Mouse (Mus musculus): ENCODE measurements around the gene Shisa5. TPM values are rescaled to one million over a fixed set of nuclear protein-coding genes. Genes with fewer than 3 reads are reported as not detected.

Shisa5 gene
- polyA plus RNA-seq, 1 experiment from 2014 or later = 68.4 TPM

- peaks cover 45% of the 10 kb centered on the region for H3K4me1 ChIP-seq
- no peak overlapping the region; the same call in 1 of the 2 replicates for H3K4me3 ChIP-seq
These were observed 60.6 kb downstream of the Shisa5 start for GRCm38 (mm10) chr9:109098969-109099368.

DNA sequence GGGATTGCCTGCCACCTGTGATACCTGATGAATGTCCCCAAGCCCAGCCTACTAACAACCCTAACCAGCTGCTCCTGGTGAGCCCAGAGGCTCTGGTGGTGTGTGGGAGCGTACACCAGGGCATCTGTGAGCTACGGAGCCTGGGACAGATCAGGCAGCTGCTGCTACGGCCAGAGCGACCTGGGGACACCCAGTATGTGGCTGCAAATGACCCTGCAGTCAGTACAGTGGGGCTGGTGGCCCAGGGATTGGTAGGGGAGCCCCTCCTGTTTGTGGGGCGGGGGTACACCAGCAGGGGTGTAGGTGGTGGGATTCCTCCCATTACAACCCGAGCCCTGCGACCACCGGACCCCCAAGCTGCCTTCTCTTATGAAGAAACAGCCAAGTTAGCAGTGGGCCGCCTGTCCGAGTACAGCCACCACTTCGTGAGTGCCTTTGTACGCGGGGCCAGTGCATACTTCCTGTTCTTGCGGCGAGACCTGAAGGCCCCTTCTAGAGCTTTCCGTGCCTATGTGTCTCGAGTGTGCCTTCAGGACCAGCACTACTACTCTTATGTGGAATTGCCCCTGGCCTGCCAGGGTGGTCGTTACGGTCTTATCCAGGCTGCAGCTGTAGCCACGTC is 62.1 kb downstream of the Shisa5 start:
- no peak for ATAC-seq (replicated peaks)
- no peaks in the 10 kb centered on the region for H3K27me3 ChIP-seq (replicated peaks)
- no peak overlapping the region for H3K4me3 ChIP-seq
- H3K9ac ChIP-seq = no peak overlapping the region
- no peak overlapping the region for H3K4me2 ChIP-seq
- peaks cover 44% of the 10 kb centered on the region for H3K4me1 ChIP-seq
- WGBS = 91% methylated on average over 20 of the region's 20 CpGs
- no peaks in the 10 kb centered on the region for H3K9me3 ChIP-seq
- H3K36me3 ChIP-seq (replicated peaks) = peaks cover 17% of the 10 kb centered on the region
- no peak overlapping the region for H3K27ac ChIP-seq

More at GRCm38 (mm10) chr9:109098969-109099368, 60.6 kb downstream of the Shisa5 start:
- 51% methylated on average over 6 of the region's 6 CpGs for WGBS
- no peaks in the 10 kb centered on the region for H3K9me3 ChIP-seq
- H3K9ac ChIP-seq = peak overlapping the region; percentile 2; the same call in 1 of the 2 replicates
- H3K27ac ChIP-seq = peak overlapping the region; percentile 99
- no peak for ATAC-seq (replicated peaks)
- peak overlapping the region; percentile 85 for H3K4me2 ChIP-seq
- H3K27me3 ChIP-seq (replicated peaks) = no peaks in the 10 kb centered on the region
- peaks cover 11% of the 10 kb centered on the region; the same call in 1 of the 2 replicates for H3K36me3 ChIP-seq (replicated peaks)

DNA sequence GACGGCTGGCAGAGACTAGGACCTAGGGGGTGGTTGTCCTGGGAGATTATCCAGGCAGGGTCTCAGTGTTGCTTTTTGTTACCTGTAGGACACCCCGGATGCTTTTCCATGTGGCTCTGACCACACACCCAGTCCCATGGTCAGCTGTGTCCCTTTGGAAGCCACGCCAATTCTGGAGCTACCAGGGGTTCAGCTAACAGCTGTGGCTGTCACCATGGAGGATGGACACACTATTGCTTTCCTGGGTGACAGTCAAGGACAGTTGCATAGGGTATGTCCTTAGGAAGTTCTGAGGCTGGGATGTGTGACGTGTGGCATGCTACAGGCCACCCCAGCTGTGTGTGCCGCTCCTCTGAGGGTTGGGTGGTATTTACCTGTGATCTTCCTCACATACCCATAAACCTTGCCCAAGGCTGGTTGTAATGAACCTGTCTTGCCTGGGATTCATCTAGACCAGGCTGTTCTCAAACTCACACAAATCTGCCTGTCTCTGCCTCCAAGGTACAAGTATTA is 63.6 kb downstream of the Shisa5 start:
- H3K4me1 ChIP-seq = peaks cover 34% of the 10 kb centered on the region
- H3K9me3 ChIP-seq = no peaks in the 10 kb centered on the region
- WGBS = 91% methylated on average over 5 of the region's 5 CpGs
- no peak overlapping the region for H3K4me2 ChIP-seq
- no peaks in the 10 kb centered on the region for H3K27me3 ChIP-seq (replicated peaks)
- no peak overlapping the region for H3K4me3 ChIP-seq
- no peak for ATAC-seq (replicated peaks)
- no peak overlapping the region for H3K9ac ChIP-seq
- H3K27ac ChIP-seq = no peak overlapping the region
- peaks cover 33% of the 10 kb centered on the region for H3K36me3 ChIP-seq (replicated peaks)

- Histone ChIP-seq H3K4me2 (no peak overlapping the region), H3K9me3 (no peaks in the 10 kb centered on the region), H3K27ac (no peak overlapping the region), H3K4me3 (no peak overlapping the region), H3K9ac (no peak overlapping the region), H3K36me3 (replicated peaks) (peaks cover 37% of the 10 kb centered on the region), H3K27me3 (replicated peaks) (no peaks in the 10 kb centered on the region), H3K4me1 (peaks cover 29% of the 10 kb centered on the region)
- 96% methylated on average over 3 of the region's 3 CpGs for WGBS
- no peak for ATAC-seq (replicated peaks)
These were observed 64.2 kb downstream of the Shisa5 start for GRCm38 (mm10) chr9:109102541-109102940.

DNA sequence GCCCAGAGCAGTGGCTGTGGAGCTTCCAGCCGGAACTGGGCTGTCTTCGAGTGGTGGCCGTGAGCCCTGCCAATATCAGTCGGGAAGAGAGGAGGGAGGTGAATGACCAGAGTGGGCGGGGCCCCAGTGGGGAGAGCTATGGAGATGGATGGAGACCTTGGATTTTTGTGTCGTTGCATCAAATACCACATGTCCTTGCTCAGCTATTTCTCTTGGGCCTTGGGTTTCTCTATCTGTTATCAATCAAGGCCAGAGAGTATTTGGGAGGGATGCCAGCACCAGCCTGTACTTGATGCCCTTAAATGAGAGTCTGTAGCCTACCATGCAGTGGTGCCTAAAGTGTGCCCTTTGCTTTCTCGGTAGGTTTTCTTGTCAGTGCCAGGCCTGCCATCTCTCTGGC is 64.9 kb downstream of the Shisa5 start:
- H3K9me3 ChIP-seq = no peaks in the 10 kb centered on the region
- WGBS = 82% methylated on average over 7 of the region's 7 CpGs
- no peaks in the 10 kb centered on the region for H3K27me3 ChIP-seq (replicated peaks)
- peaks cover 22% of the 10 kb centered on the region for H3K4me1 ChIP-seq
- no peak overlapping the region for H3K4me3 ChIP-seq
- no peak overlapping the region for H3K4me2 ChIP-seq
- no peak overlapping the region for H3K9ac ChIP-seq
- ATAC-seq (replicated peaks) = no peak
- H3K36me3 ChIP-seq (replicated peaks) = peaks cover 42% of the 10 kb centered on the region
- H3K27ac ChIP-seq = no peak overlapping the region

GRCm38 (mm10) chr9:109104083-109104482 is 65.7 kb downstream of the Shisa5 start:
- ATAC-seq (replicated peaks) = no peak
- Histone ChIP-seq H3K9me3 (no peaks in the 10 kb centered on the region), H3K36me3 (replicated peaks) (peaks cover 51% of the 10 kb centered on the region), H3K27ac (no peak overlapping the region), H3K4me3 (no peak overlapping the region), H3K4me2 (no peak overlapping the region), H3K9ac (no peak overlapping the region), H3K27me3 (replicated peaks) (no peaks in the 10 kb centered on the region), H3K4me1 (peaks cover 13% of the 10 kb centered on the region)
- 89% methylated on average over 9 of the region's 9 CpGs for WGBS

DNA sequence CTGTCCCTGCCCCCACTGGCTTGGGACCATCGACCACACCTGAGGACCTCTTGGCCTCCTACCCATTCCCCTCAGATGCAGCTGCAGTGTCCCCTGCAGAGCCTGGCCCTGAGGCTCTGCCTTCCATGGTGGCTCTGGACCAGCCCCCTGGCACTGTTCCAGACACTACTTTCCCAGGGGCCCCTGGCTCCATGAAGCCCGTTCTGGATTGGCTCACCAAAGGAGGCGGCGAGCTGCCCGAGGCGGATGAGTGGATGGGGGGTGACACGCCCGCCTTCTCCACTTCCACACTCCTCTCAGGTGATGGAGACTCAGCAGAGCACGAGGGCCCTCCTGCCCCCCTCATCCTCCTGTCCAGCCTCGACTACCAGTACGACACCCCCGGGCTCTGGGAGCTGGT is 66.6 kb downstream of the Shisa5 start:
- H3K36me3 ChIP-seq (replicated peaks) = peaks cover 58% of the 10 kb centered on the region

DNA sequence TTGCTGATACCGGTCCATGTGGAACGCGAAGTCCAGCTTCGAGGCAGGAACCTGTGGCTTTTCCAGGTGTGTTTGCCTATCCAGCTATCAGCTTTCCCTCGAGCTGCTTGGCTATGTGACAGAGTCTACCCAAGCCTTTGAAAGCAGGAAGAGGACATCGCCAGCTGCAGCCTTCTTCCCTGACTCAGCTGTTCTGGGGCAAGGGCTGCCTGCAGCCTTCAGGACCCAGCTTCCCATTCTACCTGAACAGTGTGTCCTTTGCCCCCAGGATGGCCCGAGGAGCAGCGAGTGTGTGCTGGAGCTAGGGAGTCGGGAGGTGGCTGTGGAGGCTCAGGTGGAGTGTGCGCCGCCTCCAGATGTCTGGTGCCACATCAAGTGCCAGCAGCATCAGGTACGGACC is 67.3 kb downstream of the Shisa5 start:
- Histone ChIP-seq H3K4me3 (no peak overlapping the region), H3K4me1 (peaks cover 7% of the 10 kb centered on the region; the same call in 1 of the 2 replicates), H3K4me2 (no peak overlapping the region), H3K9me3 (no peaks in the 10 kb centered on the region), H3K27ac (no peak overlapping the region), H3K9ac (no peak overlapping the region), H3K36me3 (replicated peaks) (peaks cover 64% of the 10 kb centered on the region), H3K27me3 (replicated peaks) (no peaks in the 10 kb centered on the region)
- WGBS = 95% methylated on average over 12 of the region's 12 CpGs
- ATAC-seq (replicated peaks) = no peak

More for the DNA sequence above, 66.6 kb downstream of the Shisa5 start:
- Histone ChIP-seq H3K27me3 (replicated peaks) (no peaks in the 10 kb centered on the region), H3K4me2 (no peak overlapping the region), H3K4me1 (peaks cover 7% of the 10 kb centered on the region; the same call in 1 of the 2 replicates), H3K4me3 (no peak overlapping the region), H3K9ac (no peak overlapping the region), H3K9me3 (no peaks in the 10 kb centered on the region), H3K27ac (peak overlapping the region; percentile 32; the same call in 1 of the 2 replicates)
- no peak; the same call in 1 of the 2 replicates for ATAC-seq (replicated peaks)
- WGBS = 73% methylated on average over 12 of the region's 12 CpGs

GRCm38 (mm10) chr9:109107341-109107740 is 69.0 kb downstream of the Shisa5 start:
- Histone ChIP-seq H3K27ac (no peak overlapping the region), H3K36me3 (replicated peaks) (peaks cover 77% of the 10 kb centered on the region), H3K4me3 (no peak overlapping the region), H3K4me2 (no peak overlapping the region), H3K9ac (no peak overlapping the region), H3K9me3 (no peaks in the 10 kb centered on the region), H3K27me3 (replicated peaks) (no peaks in the 10 kb centered on the region), H3K4me1 (peaks cover 7% of the 10 kb centered on the region; the same call in 1 of the 2 replicates)
- 79% methylated on average over 5 of the region's 6 CpGs for WGBS
- no peak for ATAC-seq (replicated peaks)

Other genes with a start within 250 kb of the Shisa5 start
- gene Nckipsd, start 230.2 kb upstream of the Shisa5 start, polyA plus RNA-seq (2015; fragmentation: Nextera tagmentation; extraction: Ambion mirVana) = 34.9 and 38.1 TPM in 2 replicates
- 19.6 and 21.3 TPM in 2 replicates for gene Celsr3, start 212.2 kb upstream of the Shisa5 start, polyA plus RNA-seq (2015; fragmentation: Nextera tagmentation; extraction: Ambion mirVana)
- gene Slc26a6, start 185.3 kb upstream of the Shisa5 start, polyA plus RNA-seq (2015; fragmentation: Nextera tagmentation; extraction: Ambion mirVana) = 16.7 and 17.8 TPM in 2 replicates
- 0.18 and 0.24 TPM in 2 replicates for gene Tmem89, start 123.9 kb upstream of the Shisa5 start, polyA plus RNA-seq (2015; fragmentation: Nextera tagmentation; extraction: Ambion mirVana)
- gene Uqcrc1, start 101.9 kb upstream of the Shisa5 start, polyA plus RNA-seq (2015; fragmentation: Nextera tagmentation; extraction: Ambion mirVana) = 443 and 465 TPM in 2 replicates
- gene Col7a1, start 85.0 kb upstream of the Shisa5 start, polyA plus RNA-seq (2015; fragmentation: Nextera tagmentation; extraction: Ambion mirVana) = 2.5 and 2.7 TPM in 2 replicates
- gene Ucn2, start 52.6 kb upstream of the Shisa5 start, polyA plus RNA-seq (2015; fragmentation: Nextera tagmentation; extraction: Ambion mirVana) = not detected in 2 replicates
- 33.7 and 36.7 TPM in 2 replicates for gene Pfkfb4, start 46.8 kb upstream of the Shisa5 start, polyA plus RNA-seq (2015; fragmentation: Nextera tagmentation; extraction: Ambion mirVana)
- gene Trex1, start 21.2 kb downstream of the Shisa5 start, polyA plus RNA-seq (2015; fragmentation: Nextera tagmentation; extraction: Ambion mirVana) = 18.0 TPM in 2 replicates
- gene Atrip, start 35.6 kb downstream of the Shisa5 start, polyA plus RNA-seq (2015; fragmentation: Nextera tagmentation; extraction: Ambion mirVana) = 35.2 and 35.6 TPM in 2 replicates
- 14.3 and 16.8 TPM in 2 replicates for gene Ccdc51, start 43.9 kb downstream of the Shisa5 start, polyA plus RNA-seq (2015; fragmentation: Nextera tagmentation; extraction: Ambion mirVana)
- gene Tma7, start 44.0 kb downstream of the Shisa5 start, polyA plus RNA-seq (2015; fragmentation: Nextera tagmentation; extraction: Ambion mirVana) = 607 and 639 TPM in 2 replicates
- gene Plxnb1, start 56.8 kb downstream of the Shisa5 start, polyA plus RNA-seq (2015; fragmentation: Nextera tagmentation; extraction: Ambion mirVana) = 25.5 and 27.3 TPM in 2 replicates
- not detected in 2 replicates for gene Fbxw21, start 123.5 kb downstream of the Shisa5 start, polyA plus RNA-seq (2015; fragmentation: Nextera tagmentation; extraction: Ambion mirVana)
- gene Fbxw13, start 157.4 kb downstream of the Shisa5 start, polyA plus RNA-seq (2015; fragmentation: Nextera tagmentation; extraction: Ambion mirVana) = not detected in 2 replicates
- gene Fbxw20, start 196.2 kb downstream of the Shisa5 start, polyA plus RNA-seq (2015; fragmentation: Nextera tagmentation; extraction: Ambion mirVana) = not detected in 2 replicates
- not detected in 2 replicates for gene Fbxw14, start 249.1 kb downstream of the Shisa5 start, polyA plus RNA-seq (2015; fragmentation: Nextera tagmentation; extraction: Ambion mirVana)

Measured in midbrain, embryonic 15.5 days (tissue).